Mouse (Mus musculus) limb, embryonic 15.5 days (tissue): ENCODE data around the gene Ep400. TPM values are rescaled to one million over a fixed set of nuclear protein-coding genes. Genes with fewer than 3 reads are reported as not detected.
A peak's percentile ranks its signal among the peaks of the same experiment; 100 is the strongest.

Source experiments
- ATAC-seq: fragments of 200-750 bp; cut with Nextera tagmentation; 2 replicates; pipeline ENCODE4 v1.8.0; 2017; ENCODE audit warnings: low read depth, moderate TSS enrichment; ENCODE audit not compliant: insufficient number of reproducible peaks, low FRiP score, low TSS enrichment
- H3K27ac ChIP-seq: fragments of 300-500 bp; sonication (generic); 2 replicates; pipeline ENCODE4 v1.5.1; 2015; ENCODE audit warnings: moderate library complexity, mild to moderate bottlenecking, inconsistent platforms
- H3K27me3 ChIP-seq: fragments of 300-500 bp; sonication (generic); 2 replicates; pipeline ENCODE4 v1.6.1; 2015; ENCODE audit warnings: inconsistent platforms
- H3K36me3 ChIP-seq: fragments of 300-500 bp; sonication (generic); 2 replicates; pipeline ENCODE4 v1.6.1; 2015; ENCODE audit warnings: inconsistent platforms
- H3K4me1 ChIP-seq: fragments of 300-500 bp; sonication (generic); 2 replicates; pipeline ENCODE4 v1.6.1; 2015; ENCODE audit warnings: inconsistent platforms
- H3K4me2 ChIP-seq: fragments of 300-500 bp; sonication (generic); 2 replicates; pipeline ENCODE4 v1.6.1; 2015; ENCODE audit warnings: mild to moderate bottlenecking, inconsistent platforms
- H3K4me3 ChIP-seq: fragments of 300-500 bp; sonication (generic); 2 replicates; pipeline ENCODE4 v1.5.1; 2015; ENCODE audit warnings: mild to moderate bottlenecking, inconsistent platforms
- H3K9ac ChIP-seq: fragments of 300-500 bp; sonication (generic); 2 replicates; pipeline ENCODE4 v1.6.1; 2015; ENCODE audit warnings: inconsistent platforms
- H3K9me3 ChIP-seq: fragments of 300-500 bp; sonication (generic); 2 replicates; pipeline ENCODE4 v1.6.1; 2016; ENCODE audit warnings: inconsistent platforms
- WGBS: fragments of 180-500 bp; shearing (Covaris S2); methylation state at CpG from one replicate; pipeline ENCODE4 v1.1.7; 2015; 5-methylcytosine and 5-hydroxymethylcytosine counted together
- polyA plus RNA-seq: library from polyadenylated mRNA; unstranded; fragments of >200 nt; fragmentation: Nextera tagmentation; extraction: Ambion mirVana; gene quantifications from 2 replicates; pipeline ENCODE4 v1.2.1, GENCODE M21; 2015

Gene Ep400
- 39.1 and 44.4 TPM in 2 replicates for polyA plus RNA-seq

DNA sequence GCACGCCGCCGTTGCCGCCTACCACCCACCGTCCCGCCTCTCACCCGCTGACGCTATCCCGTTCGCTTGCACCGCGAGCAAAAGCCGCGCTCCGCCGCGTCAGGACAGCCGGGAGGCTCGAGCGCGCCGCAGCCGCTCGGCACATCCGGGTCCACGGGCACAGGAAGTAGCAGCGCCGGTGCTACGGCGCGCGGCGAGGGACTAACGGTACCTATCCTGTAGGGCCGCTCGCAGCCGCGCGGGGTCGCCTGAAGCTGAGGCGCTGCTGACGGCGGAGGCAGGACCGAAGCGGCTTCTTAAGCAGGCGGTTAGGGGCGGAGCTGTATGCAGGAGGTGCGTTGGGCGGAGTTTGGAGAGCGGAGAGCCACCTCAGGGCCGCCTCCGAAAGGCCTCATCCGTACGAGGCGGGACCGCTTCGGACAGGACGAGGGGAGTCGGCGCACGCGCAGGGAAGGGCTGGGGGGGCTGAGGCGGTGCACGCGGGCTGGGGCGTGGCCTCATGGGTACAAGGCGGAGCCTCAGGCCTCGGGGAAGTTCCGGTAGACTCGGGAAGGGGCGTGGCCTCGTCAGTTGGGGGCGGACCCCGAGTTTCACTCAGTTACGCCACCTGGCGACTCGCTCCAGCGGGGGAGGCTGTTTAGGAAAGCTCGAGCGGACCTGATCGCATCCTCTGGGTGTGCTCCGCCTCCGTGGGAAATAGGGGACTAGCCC, at the start of gene Ep400:
Gene Ep400, minus strand, starts transcription at position 270 of the 711 bp plus-strand sequence.
- no peaks in the 10 kb centered on the region for H3K27me3 ChIP-seq
- peak within 1 kb of the TSS; percentile 85 for H3K9ac ChIP-seq
- WGBS = under 1% methylated on average over 77 of the region's 83 CpGs
- no peaks in the 10 kb centered on the region for H3K9me3 ChIP-seq
- peaks cover 31% of the 10 kb centered on the region for H3K36me3 ChIP-seq
- H3K4me1 ChIP-seq = peaks cover 14% of the 10 kb centered on the region
- H3K27ac ChIP-seq = peak within 1 kb of the TSS; percentile 95
- peak; percentile 98 for ATAC-seq
- peak within 1 kb of the TSS; percentile 95 for H3K4me3 ChIP-seq
- peak within 1 kb of the TSS; percentile 60 for H3K4me2 ChIP-seq

DNA sequence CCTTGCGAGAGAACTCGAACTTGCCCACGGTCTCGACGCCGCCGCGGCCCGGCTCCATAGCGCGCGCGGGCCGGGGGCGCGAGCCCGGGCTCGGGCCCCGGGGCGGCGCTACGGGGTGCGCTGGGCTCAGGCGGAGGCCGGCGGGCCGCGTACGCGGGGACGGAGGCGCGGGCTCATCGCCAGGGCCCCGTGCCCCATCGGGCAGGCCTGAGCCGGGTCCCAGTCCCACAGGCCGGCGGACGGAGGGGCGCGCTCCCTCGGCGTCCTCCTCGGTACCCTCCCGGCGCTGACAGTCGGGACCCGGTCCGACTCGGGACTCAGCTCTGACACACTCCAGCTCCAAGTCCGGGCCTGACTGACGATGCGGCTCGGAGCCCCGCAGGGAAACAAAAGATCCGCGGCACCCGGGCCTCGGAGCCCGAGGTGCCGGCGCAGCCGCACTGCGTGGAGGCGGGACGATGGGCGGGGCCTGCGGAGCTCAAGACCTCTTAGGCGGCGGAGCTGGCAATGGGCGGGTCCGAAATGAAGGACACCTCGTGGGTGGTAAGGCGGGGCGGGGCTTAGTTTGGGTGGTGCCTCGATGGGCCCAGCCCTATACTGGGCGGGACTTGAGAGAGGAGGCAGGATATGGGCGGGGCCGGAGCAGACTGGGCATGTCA, 39.3 kb upstream of the Ep400 start, which contains the start of gene Ulk1:
Gene Ulk1, minus strand, starts transcription at position 431 of the 659 bp plus-strand sequence.
- peak within 1 kb of the TSS; percentile 90 for H3K27ac ChIP-seq
- peak within 1 kb of the TSS; percentile 80 for H3K4me3 ChIP-seq
- H3K36me3 ChIP-seq = peaks cover 12% of the 10 kb centered on the region
- no peaks in the 10 kb centered on the region for H3K27me3 ChIP-seq
- peak within 1 kb of the TSS; percentile 98 for H3K9ac ChIP-seq
- under 1% methylated on average over 80 of the region's 80 CpGs for WGBS
- ATAC-seq = peak; percentile 95
- no peaks in the 10 kb centered on the region for H3K9me3 ChIP-seq
- peaks cover 38% of the 10 kb centered on the region for H3K4me1 ChIP-seq
- peak within 1 kb of the TSS; percentile 82 for H3K4me2 ChIP-seq

DNA sequence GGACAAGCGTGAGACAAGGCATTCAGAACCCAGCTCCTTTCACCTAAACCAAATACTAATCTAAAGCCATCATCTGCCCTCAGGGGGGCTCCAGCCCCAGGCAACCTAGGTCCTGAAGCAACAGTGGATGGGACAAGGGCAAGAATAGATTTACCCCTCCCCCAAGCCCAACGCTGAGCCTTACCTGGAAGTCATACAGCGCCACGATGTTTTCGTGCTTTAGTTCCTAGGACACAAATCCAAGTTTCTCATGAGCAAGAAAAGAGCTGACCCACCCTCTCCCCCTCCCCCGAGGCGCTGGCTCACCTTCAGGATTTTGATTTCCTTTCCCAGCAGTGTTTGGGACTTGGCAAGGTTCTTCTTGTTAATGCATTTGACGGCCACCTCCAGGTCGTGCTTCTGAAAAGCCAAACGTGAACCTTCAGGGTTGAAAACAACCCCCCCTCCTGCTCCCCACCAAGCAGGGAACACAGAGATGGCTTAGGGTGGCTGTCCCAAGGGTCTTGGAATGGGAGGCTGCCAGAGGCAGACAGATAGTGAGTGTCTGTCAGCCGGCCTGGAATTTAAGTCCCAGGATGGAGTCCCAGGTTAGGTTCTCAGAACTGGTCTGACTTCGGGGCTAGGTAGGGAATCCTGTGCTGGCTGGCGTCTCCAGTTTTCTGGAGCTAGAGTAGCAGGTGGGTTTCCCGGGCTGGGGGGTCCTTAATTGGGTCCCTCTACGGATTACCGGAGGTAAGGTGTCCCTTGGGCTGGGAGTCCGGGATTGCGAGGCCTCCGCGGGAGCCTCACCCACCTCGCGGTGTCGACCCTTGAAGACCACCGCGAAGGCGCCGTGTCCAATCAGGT, 38.5 kb upstream of the Ep400 start:
- Histone ChIP-seq H3K9me3 (no peaks in the 10 kb centered on the region), H3K4me3 (peak overlapping the region; percentile 80), H3K4me2 (peak overlapping the region; percentile 82), H3K27me3 (no peaks in the 10 kb centered on the region), H3K36me3 (peaks cover 15% of the 10 kb centered on the region), H3K27ac (peak overlapping the region; percentile 90), H3K4me1 (peaks cover 44% of the 10 kb centered on the region), H3K9ac (peak overlapping the region; percentile 98)
- WGBS = 1% methylated on average over 27 of the region's 27 CpGs
- ATAC-seq = no peak

DNA sequence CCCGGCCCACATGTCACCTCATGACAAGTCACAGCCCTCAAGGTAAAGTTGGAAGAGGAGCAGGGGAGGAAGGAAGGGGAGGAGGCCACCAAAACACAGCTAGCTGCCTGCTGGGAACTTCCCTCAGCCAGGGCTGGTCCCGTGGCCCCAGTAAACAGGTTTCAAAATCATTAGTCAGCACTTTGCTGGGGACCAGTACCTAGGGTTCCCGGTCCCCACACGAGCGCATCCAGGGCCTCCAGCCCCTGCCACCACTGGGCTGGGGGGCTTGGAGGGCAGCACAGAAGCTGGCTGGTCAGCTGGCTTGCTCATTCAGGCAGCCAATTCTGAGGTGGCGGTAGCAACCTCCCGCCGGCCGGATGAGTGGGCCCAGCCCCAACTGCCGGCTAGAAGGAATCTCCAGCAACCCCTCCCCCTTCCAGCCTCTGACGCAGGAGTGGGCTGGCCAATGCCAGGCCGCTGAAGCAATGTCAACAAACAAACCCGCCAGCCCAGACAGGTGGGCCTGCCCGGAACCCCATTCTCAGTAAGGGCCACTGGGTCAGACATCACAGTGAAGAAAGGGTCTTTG, 37.6 kb upstream of the Ep400 start:
- WGBS = 2% methylated on average over 14 of the region's 14 CpGs
- Histone ChIP-seq H3K27ac (peak overlapping the region; percentile 90), H3K9ac (peak overlapping the region; percentile 98), H3K4me3 (peak overlapping the region; percentile 80), H3K9me3 (no peaks in the 10 kb centered on the region), H3K36me3 (peaks cover 16% of the 10 kb centered on the region), H3K4me2 (peak overlapping the region; percentile 82), H3K4me1 (peaks cover 46% of the 10 kb centered on the region), H3K27me3 (no peaks in the 10 kb centered on the region)
- ATAC-seq = no peak

DNA sequence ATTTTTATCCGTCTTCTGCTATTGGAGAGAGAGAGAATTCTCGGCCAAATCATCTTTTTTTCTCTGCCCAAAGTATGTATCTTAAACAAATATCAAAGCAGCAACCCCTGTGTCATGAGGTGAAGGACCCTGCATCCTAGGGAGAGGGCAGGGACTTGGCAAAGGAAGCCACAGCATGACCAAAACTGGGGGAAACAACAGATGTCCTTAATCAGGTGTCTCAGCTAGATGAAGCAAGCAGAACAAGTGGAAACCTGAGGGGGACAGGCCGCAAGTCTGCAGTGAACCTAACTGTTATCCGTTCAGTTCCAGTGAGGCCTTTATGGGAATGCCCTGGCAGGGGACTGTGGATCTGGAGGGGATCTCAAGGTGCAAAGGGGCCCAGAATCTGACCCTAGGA, 36.9 kb upstream of the Ep400 start:
- Histone ChIP-seq H3K4me3 (peak overlapping the region; percentile 80), H3K36me3 (peaks cover 23% of the 10 kb centered on the region), H3K27ac (no peak overlapping the region; the same call in 1 of the 2 replicates), H3K9me3 (no peaks in the 10 kb centered on the region), H3K9ac (no peak overlapping the region), H3K4me2 (peak overlapping the region; percentile 82), H3K27me3 (no peaks in the 10 kb centered on the region), H3K4me1 (peaks cover 46% of the 10 kb centered on the region)
- 85% methylated on average over 4 of the region's 4 CpGs for WGBS
- ATAC-seq = no peak

DNA sequence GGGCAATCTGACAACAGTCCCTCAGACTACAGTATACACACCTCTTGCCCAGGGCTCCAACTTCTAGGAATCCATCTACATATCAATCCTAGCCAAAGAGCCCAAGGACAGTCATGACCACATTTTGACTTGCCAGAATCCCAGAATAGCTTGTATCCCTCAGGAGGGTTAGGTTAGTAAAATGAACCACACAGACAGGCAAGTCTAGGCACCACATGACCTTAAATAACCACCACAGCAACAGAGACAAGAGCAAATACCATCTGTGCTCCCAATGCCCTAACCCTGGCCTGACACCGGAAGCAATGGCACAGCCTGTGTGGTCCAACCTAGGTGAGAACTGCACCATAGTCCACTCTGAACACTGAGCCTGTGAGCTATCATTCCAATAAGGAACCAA, 36.2 kb upstream of the Ep400 start:
- Histone ChIP-seq H3K9me3 (no peaks in the 10 kb centered on the region), H3K4me2 (no peak overlapping the region), H3K4me3 (no peak overlapping the region), H3K36me3 (peaks cover 30% of the 10 kb centered on the region), H3K27me3 (no peaks in the 10 kb centered on the region), H3K9ac (no peak overlapping the region), H3K27ac (no peak overlapping the region), H3K4me1 (peaks cover 53% of the 10 kb centered on the region)
- WGBS = 77% methylated on average over 1 of the region's 1 CpGs
- ATAC-seq = no peak

DNA sequence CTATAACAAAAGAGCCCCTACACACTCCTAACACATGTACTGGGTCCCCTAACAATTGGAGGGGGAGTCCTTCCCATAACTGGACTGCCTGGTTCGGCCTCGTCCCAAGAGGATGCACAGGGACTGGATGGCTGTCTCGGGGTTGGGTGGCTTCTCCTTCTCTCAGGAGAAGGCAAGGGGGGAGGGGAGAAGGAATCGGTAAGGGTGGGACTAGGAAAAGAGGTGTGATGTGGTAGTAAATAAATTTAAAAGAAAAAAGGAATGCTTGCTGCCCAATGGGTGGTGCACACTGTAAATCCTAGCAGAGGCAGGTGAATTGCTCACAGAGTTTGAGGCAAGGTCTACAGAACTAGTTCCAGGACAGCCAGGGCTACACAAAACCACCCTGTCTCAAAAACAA, 35.6 kb upstream of the Ep400 start:
- ATAC-seq = no peak

DNA sequence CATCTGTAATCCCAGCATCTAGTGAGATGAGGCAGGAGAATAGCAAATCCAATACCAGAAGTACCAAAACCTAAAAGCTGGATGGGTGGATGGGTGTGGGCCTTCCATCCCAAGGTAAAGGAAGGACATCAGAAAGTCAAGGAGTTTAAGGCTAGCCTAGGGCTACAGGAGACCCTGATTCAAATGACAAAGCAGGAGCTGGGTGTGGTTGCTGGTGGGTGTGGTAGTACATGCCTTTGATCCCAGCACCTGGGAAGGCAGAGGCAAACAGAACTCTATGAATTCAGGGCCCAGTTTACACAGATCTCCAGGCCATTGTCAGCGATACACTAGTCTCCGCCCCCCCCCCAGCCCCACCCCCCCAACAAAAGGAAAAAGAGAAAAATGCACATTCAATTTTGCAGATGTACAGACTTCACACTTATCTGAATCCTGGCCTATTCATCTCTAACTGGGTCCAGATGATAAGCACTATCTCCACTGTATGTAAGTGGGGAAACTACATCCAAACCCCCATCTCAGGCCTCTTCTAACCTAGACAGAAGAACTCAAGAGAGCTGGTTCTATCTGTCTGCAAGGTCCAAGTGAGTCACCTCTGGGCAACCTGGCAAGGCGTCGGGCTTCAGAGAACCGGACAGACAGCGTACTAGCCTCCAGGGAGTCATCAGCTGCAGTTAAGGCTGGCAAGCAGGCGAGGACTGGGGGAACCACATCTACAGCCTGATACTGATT, 33.7 kb upstream of the Ep400 start:
- 67% methylated on average over 7 of the region's 7 CpGs for WGBS
- peaks cover 49% of the 10 kb centered on the region for H3K36me3 ChIP-seq
- H3K27me3 ChIP-seq = no peaks in the 10 kb centered on the region
- no peaks in the 10 kb centered on the region for H3K9me3 ChIP-seq
- H3K4me3 ChIP-seq = no peak overlapping the region
- no peak overlapping the region for H3K4me2 ChIP-seq
- H3K27ac ChIP-seq = no peak overlapping the region; the same call in 1 of the 2 replicates
- no peak for ATAC-seq
- H3K9ac ChIP-seq = no peak overlapping the region
- peaks cover 61% of the 10 kb centered on the region for H3K4me1 ChIP-seq

More for the DNA sequence above, 35.6 kb upstream of the Ep400 start:
- Histone ChIP-seq H3K27me3 (no peaks in the 10 kb centered on the region), H3K4me1 (peaks cover 57% of the 10 kb centered on the region), H3K27ac (no peak overlapping the region), H3K36me3 (peaks cover 34% of the 10 kb centered on the region), H3K4me2 (no peak overlapping the region), H3K9ac (no peak overlapping the region), H3K9me3 (no peaks in the 10 kb centered on the region), H3K4me3 (no peak overlapping the region)
- WGBS = 80% methylated on average over 4 of the region's 4 CpGs

DNA sequence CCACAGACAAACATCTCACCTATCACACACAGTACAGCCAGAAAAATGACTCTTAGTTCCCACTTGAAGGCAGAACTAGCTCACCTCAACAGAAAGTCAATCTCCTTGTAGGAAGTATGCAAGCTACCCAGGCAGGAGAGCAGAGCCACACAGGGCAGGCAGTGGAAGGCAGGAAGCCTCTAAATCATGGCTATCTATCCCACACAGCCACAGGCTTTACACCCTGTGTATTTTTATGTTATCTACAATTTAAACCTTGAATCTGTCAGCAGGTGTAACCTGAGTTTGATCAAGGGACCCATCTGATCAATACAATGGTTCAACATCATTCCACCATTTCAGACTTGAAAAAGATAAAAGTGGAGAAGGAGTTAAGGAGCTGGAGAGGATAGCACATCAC, 32.3 kb upstream of the Ep400 start:
- peaks cover 63% of the 10 kb centered on the region for H3K36me3 ChIP-seq
- H3K4me3 ChIP-seq = no peak overlapping the region
- peaks cover 47% of the 10 kb centered on the region for H3K4me1 ChIP-seq
- no peaks in the 10 kb centered on the region for H3K27me3 ChIP-seq
- ATAC-seq = no peak
- no peak overlapping the region for H3K9ac ChIP-seq
- H3K9me3 ChIP-seq = no peaks in the 10 kb centered on the region
- no peak overlapping the region for H3K4me2 ChIP-seq
- no peak overlapping the region for H3K27ac ChIP-seq

DNA sequence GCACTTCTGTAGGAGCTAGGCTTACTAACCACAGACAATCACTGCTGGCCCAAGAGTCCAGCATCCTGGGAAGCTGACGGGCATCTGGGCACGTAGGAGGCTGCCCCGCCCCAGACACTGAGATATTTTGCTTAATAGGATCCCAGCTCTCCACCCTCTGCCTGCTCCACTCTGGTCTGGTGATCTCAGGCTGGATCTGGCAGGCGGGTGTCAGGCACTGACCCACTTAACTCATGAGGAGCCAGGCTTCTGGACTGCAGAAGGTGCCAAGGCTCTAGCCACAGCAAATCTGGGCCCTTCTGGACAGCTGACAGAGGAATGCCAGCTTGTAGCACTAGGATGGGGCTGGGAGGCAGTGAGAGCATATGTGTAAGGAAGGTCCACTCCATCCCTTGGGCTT, 31.7 kb upstream of the Ep400 start:
- no peak overlapping the region for H3K9ac ChIP-seq
- H3K36me3 ChIP-seq = peaks cover 69% of the 10 kb centered on the region
- H3K4me1 ChIP-seq = peaks cover 41% of the 10 kb centered on the region
- WGBS = 74% methylated on average over 4 of the region's 4 CpGs
- H3K4me3 ChIP-seq = no peak overlapping the region
- no peak for ATAC-seq
- no peak overlapping the region for H3K4me2 ChIP-seq
- H3K9me3 ChIP-seq = no peaks in the 10 kb centered on the region
- 0 out of 2 replicates have a peak overlapping the region, but pooled peaks have one; percentile 59 for H3K27ac ChIP-seq
- no peaks in the 10 kb centered on the region for H3K27me3 ChIP-seq

DNA sequence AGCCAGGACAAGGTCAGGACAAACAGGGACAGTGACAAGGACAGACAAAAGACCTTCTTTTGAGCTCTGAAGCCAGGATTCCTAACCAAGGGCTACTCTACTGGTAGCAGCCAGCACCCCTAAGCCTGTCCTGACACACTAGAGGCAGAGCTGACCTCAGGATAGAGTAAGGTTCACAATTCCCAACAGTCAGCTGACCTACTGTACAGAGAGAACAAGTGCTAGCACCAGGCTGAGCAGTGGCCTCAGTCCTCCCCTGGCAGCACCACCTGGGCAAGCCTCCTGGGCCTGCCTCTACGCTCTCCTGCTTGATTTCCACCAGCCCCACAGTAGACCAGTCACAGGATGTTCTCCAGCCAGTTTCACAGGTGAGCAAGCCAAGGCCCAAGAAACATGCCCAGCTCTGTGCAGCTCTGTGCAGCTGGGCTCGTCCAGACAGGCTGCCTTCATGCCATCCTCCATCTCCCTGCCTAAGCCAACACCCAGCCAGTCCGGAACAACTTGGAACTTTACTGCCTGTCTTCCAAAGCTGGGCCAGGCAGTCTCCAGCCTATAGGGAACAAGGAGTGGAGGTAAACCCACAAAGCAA, 30.6 kb upstream of the Ep400 start:
- H3K27me3 ChIP-seq = no peaks in the 10 kb centered on the region
- no peak for ATAC-seq
- peaks cover 32% of the 10 kb centered on the region for H3K4me1 ChIP-seq
- no peak overlapping the region for H3K4me2 ChIP-seq
- no peak overlapping the region for H3K4me3 ChIP-seq
- H3K27ac ChIP-seq = peak overlapping the region; percentile 59; the same call in 1 of the 2 replicates
- 67% methylated on average over 3 of the region's 3 CpGs for WGBS
- no peak overlapping the region for H3K9ac ChIP-seq
- H3K9me3 ChIP-seq = no peaks in the 10 kb centered on the region
- H3K36me3 ChIP-seq = peaks cover 80% of the 10 kb centered on the region
